Mouse (Mus musculus) erythroblast, embryonic 14.5 days (primary cell): ENCODE data around the gene Dmrt1. TPM values are rescaled to one million over a fixed set of nuclear protein-coding genes. Genes with fewer than 3 reads are reported as not detected.

Experiments used
- H3K27me3 ChIP-seq: 2 replicates; pipeline ENCODE4 v1.6.1; 2012; ENCODE audit warnings: inconsistent platforms; ENCODE audit not compliant: control insufficient read depth
- H3K36me3 ChIP-seq: 2 replicates; pipeline ENCODE4 v1.6.1; 2012; ENCODE audit warnings: mild to moderate bottlenecking, inconsistent platforms; ENCODE audit not compliant: control insufficient read depth
- H3K4me1 ChIP-seq: 2 replicates; pipeline ENCODE4 v1.6.1; 2012; ENCODE audit warnings: inconsistent platforms; ENCODE audit not compliant: control insufficient read depth
- H3K4me3 ChIP-seq: replicated peaks from 2 replicates; pipeline ENCODE3; 2012; ENCODE audit warnings: moderate library complexity, mild to moderate bottlenecking, inconsistent platforms
- H3K9me3 ChIP-seq: 2 replicates; pipeline ENCODE4 v1.6.1; 2012; ENCODE audit warnings: low read length, inconsistent platforms, mixed read lengths; ENCODE audit not compliant: control insufficient read depth
- GATA1 ChIP-seq: IDR thresholded peaks from 2 replicates; pipeline ENCODE4 v1.6.1; 2012; ENCODE audit warnings: low read length, inconsistent platforms, mixed read lengths
- TAL1 ChIP-seq: IDR thresholded peaks from 3 replicates; pipeline ENCODE4 v1.6.1; 2012; ENCODE audit warnings: low read length, inconsistent platforms, mixed read lengths
- polyA plus RNA-seq: library from polyadenylated mRNA; stranded (reverse); fragments of >175 nt; gene quantifications from 2 replicates; pipeline ENCODE4 v1.2.3, GENCODE M21; 2012

Gene Dmrt1
- polyA plus RNA-seq, 1 experiment, result not detected

DNA sequence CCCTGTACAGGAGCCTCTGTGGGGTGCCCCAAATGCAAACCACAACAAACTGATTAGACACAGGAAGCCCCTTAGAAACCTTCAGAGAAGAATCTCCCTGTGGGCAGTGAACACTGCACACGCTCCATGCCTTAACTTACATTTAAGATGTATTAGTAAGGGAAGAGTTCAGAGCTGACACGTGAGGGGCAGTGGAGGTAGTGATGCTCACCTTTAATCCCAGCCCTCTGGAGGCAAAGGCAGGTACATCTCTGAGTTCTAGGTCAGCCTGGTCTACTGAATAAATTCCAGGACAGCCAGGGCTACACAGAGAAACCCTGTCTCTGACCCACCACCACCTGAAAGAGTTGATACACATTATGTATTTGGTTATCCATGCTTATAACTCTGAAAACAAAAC lies 15.9 kb upstream of the Dmrt1 start:
- no peak for TF ChIP-seq GATA1
- no peak for TF ChIP-seq TAL1
- Histone ChIP-seq H3K9me3 (no peaks in the 10 kb centered on the region), H3K36me3 (no peaks in the 10 kb centered on the region)

DNA sequence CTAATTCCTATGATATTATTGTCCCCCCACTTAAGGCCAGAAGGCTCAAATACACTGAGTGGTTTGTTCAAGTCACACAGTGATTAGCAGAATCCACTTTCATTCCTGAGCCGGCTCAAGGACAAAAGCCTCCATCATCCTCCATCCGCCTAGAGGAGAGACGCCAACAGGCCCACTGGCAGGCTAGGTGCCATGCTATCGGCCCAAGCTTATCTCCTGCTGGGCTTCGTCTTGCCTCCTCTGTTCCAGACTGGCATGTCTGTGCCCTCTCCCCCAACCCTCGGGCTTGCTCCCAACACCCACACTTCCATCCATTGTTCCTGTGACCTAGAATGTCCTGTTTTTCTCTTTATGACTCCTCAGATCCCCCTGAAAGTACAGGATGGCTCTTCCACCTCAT lies 8.0 kb upstream of the Dmrt1 start:
- Histone ChIP-seq H3K27me3 (no peaks in the 10 kb centered on the region), H3K9me3 (no peaks in the 10 kb centered on the region)
- TF ChIP-seq TAL1 (no peak), GATA1 (no peak)

More for the DNA sequence above, 15.9 kb upstream of the Dmrt1 start:
- Histone ChIP-seq H3K27me3 (peaks cover 22% of the 10 kb centered on the region), H3K4me1 (no peaks in the 10 kb centered on the region), H3K4me3 (no peak overlapping the region)

DNA sequence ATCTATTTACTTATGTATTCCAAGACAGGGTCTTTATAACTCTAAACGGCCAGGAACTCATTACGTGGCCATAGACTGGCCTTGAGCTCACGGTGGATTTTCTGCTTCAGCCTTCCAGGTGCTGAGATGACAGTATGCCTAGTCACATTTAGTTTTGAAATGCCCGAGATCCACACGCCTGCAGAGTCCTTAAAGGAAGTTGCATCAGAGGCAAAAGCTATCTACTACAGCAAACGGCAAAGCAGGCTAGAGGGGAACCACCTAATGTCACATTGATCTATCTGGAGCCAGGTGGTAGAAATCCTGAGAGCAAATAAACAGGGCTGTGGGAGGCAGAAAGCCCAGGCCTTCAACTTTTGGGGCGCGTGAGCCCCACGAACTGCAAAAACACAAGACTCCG lies 540 bp upstream of the Dmrt1 start:
- no peaks in the 10 kb centered on the region for H3K4me1 ChIP-seq
- H3K27me3 ChIP-seq, result peaks cover 63% of the 10 kb centered on the region
- no peaks in the 10 kb centered on the region for H3K36me3 ChIP-seq
- TF ChIP-seq TAL1 (no peak), GATA1 (no peak)
- H3K9me3 ChIP-seq, result no peaks in the 10 kb centered on the region
- no peak overlapping the region for H3K4me3 ChIP-seq

More for the DNA sequence above, 8.0 kb upstream of the Dmrt1 start:
- no peaks in the 10 kb centered on the region for H3K36me3 ChIP-seq
- no peak overlapping the region for H3K4me3 ChIP-seq
- no peaks in the 10 kb centered on the region for H3K4me1 ChIP-seq

DNA sequence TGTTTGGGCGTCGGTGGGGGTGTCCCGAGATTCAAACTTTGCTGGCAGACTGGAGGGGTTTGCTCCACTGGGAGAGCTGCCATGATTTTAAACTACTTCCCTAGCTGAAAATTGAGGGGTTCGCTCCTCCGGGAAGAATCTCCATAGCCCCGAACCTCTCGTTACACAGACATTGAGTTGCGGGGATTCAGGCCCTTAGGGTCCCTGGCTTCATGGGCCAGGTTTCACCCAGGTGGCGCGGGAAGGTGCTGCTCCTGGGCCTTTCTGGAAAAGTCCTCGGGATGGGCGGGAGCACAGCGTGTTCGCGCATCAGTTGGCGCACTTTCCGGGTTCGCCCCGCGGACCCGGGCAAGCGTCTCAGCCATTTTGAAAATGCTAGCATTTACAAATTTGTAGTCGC lies 1.2 kb downstream of the Dmrt1 start:
- no peak overlapping the region for H3K4me3 ChIP-seq
- H3K9me3 ChIP-seq, result no peaks in the 10 kb centered on the region
- H3K4me1 ChIP-seq, result no peaks in the 10 kb centered on the region
- H3K36me3 ChIP-seq, result no peaks in the 10 kb centered on the region
- TF ChIP-seq GATA1 (no peak), TAL1 (no peak)
- peaks cover 63% of the 10 kb centered on the region for H3K27me3 ChIP-seq

GRCm38 (mm10) chr19:25514986-25515530 lies 9.6 kb downstream of the Dmrt1 start:
- no peaks in the 10 kb centered on the region for H3K9me3 ChIP-seq

GRCm38 (mm10) chr19:25524156-25524555 lies 18.7 kb downstream of the Dmrt1 start:
- TF ChIP-seq TAL1, result no peak
- no peak for TF ChIP-seq GATA1
- Histone ChIP-seq H3K27me3 (no peaks in the 10 kb centered on the region), H3K36me3 (no peaks in the 10 kb centered on the region), H3K4me1 (no peaks in the 10 kb centered on the region), H3K4me3 (no peak overlapping the region), H3K9me3 (no peaks in the 10 kb centered on the region)

More at GRCm38 (mm10) chr19:25514986-25515530, 9.6 kb downstream of the Dmrt1 start:
- no peaks in the 10 kb centered on the region for H3K4me1 ChIP-seq
- no peaks in the 10 kb centered on the region for H3K27me3 ChIP-seq
- H3K4me3 ChIP-seq, result no peak overlapping the region
- no peaks in the 10 kb centered on the region for H3K36me3 ChIP-seq
- TF ChIP-seq GATA1 (no peak), TAL1 (no peak)

DNA sequence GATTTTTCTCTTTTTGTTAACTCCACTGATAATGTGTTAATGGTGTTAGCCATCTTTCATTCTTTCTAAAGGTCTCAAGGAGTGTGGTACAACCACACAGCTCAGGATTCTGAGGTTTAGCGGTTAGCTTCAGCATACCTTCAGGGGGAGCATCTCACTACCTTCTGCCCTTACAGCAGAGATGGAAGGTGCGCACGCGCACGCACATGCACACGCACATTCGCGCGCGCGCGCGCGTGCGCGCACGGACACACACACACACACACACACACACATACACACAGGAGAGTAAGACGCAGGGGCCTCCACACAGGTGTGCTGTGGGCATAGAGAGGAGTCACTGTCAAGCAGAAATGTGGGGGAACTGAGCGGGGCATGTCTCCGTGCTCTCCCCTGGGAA lies 20.3 kb downstream of the Dmrt1 start:
- no peaks in the 10 kb centered on the region for H3K9me3 ChIP-seq
- H3K4me1 ChIP-seq, result no peaks in the 10 kb centered on the region
- no peak for TF ChIP-seq GATA1
- TF ChIP-seq TAL1, result no peak
- H3K4me3 ChIP-seq, result no peak overlapping the region
- no peaks in the 10 kb centered on the region for H3K27me3 ChIP-seq
- no peaks in the 10 kb centered on the region for H3K36me3 ChIP-seq

DNA sequence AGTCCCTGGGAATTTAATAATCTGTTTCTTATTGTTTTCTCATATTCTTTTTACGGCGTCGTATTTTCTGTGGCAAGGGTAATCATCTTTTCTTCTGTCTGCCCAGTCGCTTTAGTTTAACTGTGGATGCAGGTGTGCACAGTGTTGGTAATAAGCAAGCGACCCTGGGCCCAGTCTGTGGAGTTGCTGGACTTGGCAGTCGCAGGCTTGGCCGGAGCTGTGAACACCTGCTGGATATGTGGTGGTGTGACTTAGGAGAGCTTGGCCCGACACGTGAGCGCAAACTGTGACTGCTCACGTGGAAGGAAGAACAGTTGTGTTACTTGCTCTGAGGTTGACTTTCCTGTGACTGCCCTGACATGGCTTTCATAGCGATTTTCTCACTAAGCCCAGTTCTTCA lies 24.3 kb downstream of the Dmrt1 start:
- H3K4me3 ChIP-seq, result no peak overlapping the region

GRCm38 (mm10) chr19:25545714-25546340 lies 40.4 kb downstream of the Dmrt1 start:
- H3K4me1 ChIP-seq, result no peaks in the 10 kb centered on the region
- TF ChIP-seq TAL1 (no peak), GATA1 (no peak)
- H3K9me3 ChIP-seq, result no peaks in the 10 kb centered on the region; the same call in 1 of the 2 replicates
- H3K36me3 ChIP-seq, result no peaks in the 10 kb centered on the region
- no peaks in the 10 kb centered on the region; the same call in 1 of the 2 replicates for H3K27me3 ChIP-seq
- no peak overlapping the region for H3K4me3 ChIP-seq

More for the DNA sequence above, 24.3 kb downstream of the Dmrt1 start:
- Histone ChIP-seq H3K36me3 (no peaks in the 10 kb centered on the region), H3K9me3 (peaks cover 8% of the 10 kb centered on the region), H3K27me3 (no peaks in the 10 kb centered on the region), H3K4me1 (no peaks in the 10 kb centered on the region)
- TF ChIP-seq TAL1, result no peak
- no peak for TF ChIP-seq GATA1
